Mouse (Mus musculus) lung, postnatal 10 days (tissue): ENCODE results near the gene Gcn1l1.
"Not testable (repeated sequence)": the region's sequence is repeated elsewhere in the genome, so short reads cannot be mapped to it uniquely, and the experiment has no call there.

Source experiments
- DNase-seq: peaks from one replicate; pipeline ENCODE4 v3.0.0; 2021

The Gcn1l1 gene

GRCm38 (mm10) chr5:115560336-115560905 is 4.6 kb upstream of the Gcn1l1 start:
- no peak for DNase-seq

GRCm38 (mm10) chr5:115563771-115564585 is 1.1 kb upstream of the Gcn1l1 start:
- DNase-seq, result no peak

GRCm38 (mm10) chr5:115565403-115565802 is 349 bp downstream of the Gcn1l1 start:
- no peak for DNase-seq

GRCm38 (mm10) chr5:115568681-115569080 is 3.6 kb downstream of the Gcn1l1 start:
- no peak for DNase-seq

- no peak for DNase-seq
Observed at GRCm38 (mm10) chr5:115569308-115569707, 4.3 kb downstream of the Gcn1l1 start.

GRCm38 (mm10) chr5:115569721-115570120 is 4.7 kb downstream of the Gcn1l1 start:
- DNase-seq, result no peak

GRCm38 (mm10) chr5:115571086-115571485 is 6.0 kb downstream of the Gcn1l1 start:
- DNase-seq, result no peak

- peak; percentile 79 for DNase-seq
Observed at GRCm38 (mm10) chr5:115572679-115573535, 7.9 kb downstream of the Gcn1l1 start.

- DNase-seq, result peak; percentile 44
Observed at GRCm38 (mm10) chr5:115574992-115575391, 9.9 kb downstream of the Gcn1l1 start.

- not testable (repeated sequence) for DNase-seq
Observed at GRCm38 (mm10) chr5:115577686-115578085, 12.6 kb downstream of the Gcn1l1 start.

GRCm38 (mm10) chr5:115578922-115579321 is 13.9 kb downstream of the Gcn1l1 start:
- DNase-seq, result no peak

- DNase-seq, result no peak
Observed at GRCm38 (mm10) chr5:115579363-115579762, 14.3 kb downstream of the Gcn1l1 start.

GRCm38 (mm10) chr5:115580229-115581001 is 15.4 kb downstream of the Gcn1l1 start:
- DNase-seq, result no peak

- DNase-seq, result no peak
Observed at GRCm38 (mm10) chr5:115581662-115582061, 16.6 kb downstream of the Gcn1l1 start.

GRCm38 (mm10) chr5:115585616-115586015 is 20.6 kb downstream of the Gcn1l1 start:
- no peak for DNase-seq

- no peak for DNase-seq
Observed at GRCm38 (mm10) chr5:115586166-115586565, 21.1 kb downstream of the Gcn1l1 start.

GRCm38 (mm10) chr5:115586780-115587179 is 21.7 kb downstream of the Gcn1l1 start:
- DNase-seq, result no peak

GRCm38 (mm10) chr5:115591028-115591427 is 26.0 kb downstream of the Gcn1l1 start:
- DNase-seq, result no peak

GRCm38 (mm10) chr5:115591506-115591905 is 26.5 kb downstream of the Gcn1l1 start:
- DNase-seq, result no peak

- DNase-seq, result no peak
Observed at GRCm38 (mm10) chr5:115603561-115603960, 38.5 kb downstream of the Gcn1l1 start.

GRCm38 (mm10) chr5:115611566-115611965 is 46.5 kb downstream of the Gcn1l1 start:
- DNase-seq, result no peak

- DNase-seq, result no peak
Observed at GRCm38 (mm10) chr5:115613332-115613731, 48.3 kb downstream of the Gcn1l1 start.

- peak; percentile 71 for DNase-seq
Observed at GRCm38 (mm10) chr5:115614948-115615347, 49.9 kb downstream of the Gcn1l1 start.
